Mouse (Mus musculus) ES-E14 (cell line): ENCODE data around the gene Gm5089.

Experiments used
- MAFK ChIP-seq: IDR thresholded peaks from 2 replicates; pipeline ENCODE4 v1.6.1; 2014; ENCODE audit warnings: mild to moderate bottlenecking, low read depth, low read length, inconsistent platforms; ENCODE audit not compliant: insufficient read depth
- ZNF384 ChIP-seq: IDR thresholded peaks from 2 replicates; pipeline ENCODE4 v1.6.1; 2012; ENCODE audit warnings: low read depth, low read length, inconsistent platforms

GRCm38 (mm10) chr14:122478574-122479011 is 27.7 kb upstream of the Gm5089 start:
- TF ChIP-seq MAFK (no peak), ZNF384 (no peak)
